In genomic region chr12:111430049-111430867, GRCm38 (mm10) we compare ENCODE assay signal across 8 mouse cellular contexts. TPM values are rescaled to one million over a fixed set of nuclear protein-coding genes. Genes with fewer than 3 reads are reported as not detected.
DNase-seq lines count a peak whose midpoint lies in the region; ATAC-seq lines count a peak whose summit lies in the region.

No protein-coding gene starts in this region.

- WGBS in embryonic facial prominence, embryonic 14.5 days: 18% methylated on average over 27 of the region's 27 CpGs
- WGBS in hindbrain, embryonic 15.5 days: 14% methylated on average over 27 of the region's 27 CpGs
- WGBS in liver, embryonic 16.5 days (ENCODE audit: insufficient replicate concordance): 20% methylated on average over 27 of the region's 27 CpGs
- WGBS in stomach, embryonic 14.5 days: 22% methylated on average over 27 of the region's 27 CpGs

- no peaks in the 10 kb centered on the region for H3K9me3 ChIP-seq in embryonic facial prominence, embryonic 14.5 days (ENCODE audit: control insufficient read depth, low read length)
- H3K9me3 ChIP-seq in hindbrain, embryonic 15.5 days: no peaks in the 10 kb centered on the region
- H3K9me3 ChIP-seq in liver, embryonic 16.5 days (replicated peaks; ENCODE audit: control insufficient read depth, low read length): no peaks in the 10 kb centered on the region
- no peaks in the 10 kb centered on the region for H3K9me3 ChIP-seq in stomach, embryonic 14.5 days (ENCODE audit: control insufficient read depth, low read depth, low read length)

- H3K27ac ChIP-seq in embryonic facial prominence, embryonic 14.5 days (replicated peaks; ENCODE audit: low read depth, low read length): no peak overlapping the region
- H3K27ac ChIP-seq in hindbrain, embryonic 15.5 days (replicated peaks): no peak overlapping the region
- peak overlapping the region; percentile 12; the same call in 1 of the 2 replicates for H3K27ac ChIP-seq in liver, embryonic 16.5 days (ENCODE audit: low read length)
- H3K27ac ChIP-seq in stomach, embryonic 14.5 days (ENCODE audit: low read length): peak overlapping the region; percentile 49; the same call in 1 of the 2 replicates

- H3K4me1 ChIP-seq in embryonic facial prominence, embryonic 14.5 days (ENCODE audit: control insufficient read depth, insufficient read depth, low read length): peaks cover 41% of the 10 kb centered on the region
- H3K4me1 ChIP-seq in hindbrain, embryonic 15.5 days (replicated peaks): peaks cover 55% of the 10 kb centered on the region
- peaks cover 58% of the 10 kb centered on the region for H3K4me1 ChIP-seq in liver, embryonic 16.5 days (ENCODE audit: control insufficient read depth, low read depth, low read length)
- H3K4me1 ChIP-seq in stomach, embryonic 14.5 days (ENCODE audit: control insufficient read depth, insufficient read depth, low read length): peaks cover 20% of the 10 kb centered on the region

- H3K4me3 ChIP-seq in embryonic facial prominence, embryonic 14.5 days (ENCODE audit: low read depth, low read length): peak overlapping the region; percentile 39
- peak overlapping the region; percentile 38 for H3K4me3 ChIP-seq in hindbrain, embryonic 15.5 days
- H3K4me3 ChIP-seq in liver, embryonic 16.5 days (ENCODE audit: low read depth, low read length): peak overlapping the region; percentile 46
- H3K4me3 ChIP-seq in stomach, embryonic 14.5 days (ENCODE audit: low read depth, low read length): peak overlapping the region; percentile 34

- intact Hi-C loops in left cerebral cortex, postnatal 10 days (cut with DNase I): no loop called here

- peak overlapping the region; percentile 80 for H3K4me2 ChIP-seq in embryonic facial prominence, embryonic 14.5 days (ENCODE audit: low read depth, low read length)
- H3K4me2 ChIP-seq in hindbrain, embryonic 15.5 days: peak overlapping the region; percentile 65
- H3K4me2 ChIP-seq in liver, embryonic 16.5 days (ENCODE audit: low read depth, low read length): peak overlapping the region; percentile 68
- peak overlapping the region; percentile 70 for H3K4me2 ChIP-seq in stomach, embryonic 14.5 days (replicated peaks; ENCODE audit: low read depth, low read length)

- peak overlapping the region; percentile 61 for H3K9ac ChIP-seq in embryonic facial prominence, embryonic 14.5 days (ENCODE audit: low read depth, low read length)
- H3K9ac ChIP-seq in hindbrain, embryonic 15.5 days: peak overlapping the region; percentile 45; the same call in 1 of the 2 replicates
- no peak overlapping the region; the same call in 1 of the 2 replicates for H3K9ac ChIP-seq in liver, embryonic 16.5 days (ENCODE audit: low read depth, low read length)
- H3K9ac ChIP-seq in stomach, embryonic 14.5 days (replicated peaks; ENCODE audit: low read depth, low read length): no peak overlapping the region

- peak; percentile 54 for DNase-seq in kidney, adult 11 months
- no peak for DNase-seq in kidney, adult 9 months
- no peak for DNase-seq in embryonic facial prominence, embryonic 14.5 days (ENCODE audit: low spot score)
- DNase-seq in ovary, adult 18-20 months (ENCODE audit: low spot score): no peak
- no peak for DNase-seq in left cerebral cortex, postnatal 10 days (ENCODE audit: extremely low spot score in 1 of 2, low spot score in 2 of 2)

- peaks cover 38% of the 10 kb centered on the region for H3K27me3 ChIP-seq in embryonic facial prominence, embryonic 14.5 days (replicated peaks; ENCODE audit: control insufficient read depth, insufficient read depth, low read length)
- H3K27me3 ChIP-seq in hindbrain, embryonic 15.5 days: peaks cover 47% of the 10 kb centered on the region
- peaks cover 38% of the 10 kb centered on the region for H3K27me3 ChIP-seq in liver, embryonic 16.5 days (ENCODE audit: control insufficient read depth, insufficient read depth, low read depth, low read length)
- 0 out of 2 replicates have a peak, but pooled peaks cover 24% of the 10 kb centered on the region for H3K27me3 ChIP-seq in stomach, embryonic 14.5 days (ENCODE audit: control insufficient read depth, insufficient read depth, low read length)

- H3K36me3 ChIP-seq in embryonic facial prominence, embryonic 14.5 days (ENCODE audit: control insufficient read depth, insufficient read depth, low read length): no peaks in the 10 kb centered on the region
- no peaks in the 10 kb centered on the region for H3K36me3 ChIP-seq in hindbrain, embryonic 15.5 days
- H3K36me3 ChIP-seq in liver, embryonic 16.5 days (ENCODE audit: control insufficient read depth, insufficient read depth): no peaks in the 10 kb centered on the region
- H3K36me3 ChIP-seq in stomach, embryonic 14.5 days (ENCODE audit: control insufficient read depth, insufficient read depth, low read length): no peaks in the 10 kb centered on the region

- no peak for ATAC-seq in embryonic facial prominence, embryonic 14.5 days (ENCODE audit: low read depth)
- no peak for ATAC-seq in hindbrain, embryonic 15.5 days (ENCODE audit: low FRiP score, low read depth)
- ATAC-seq in liver, embryonic 16.5 days (ENCODE audit: low read depth): no peak
- no peak; the same call in 1 of the 2 replicates for ATAC-seq in stomach, embryonic 14.5 days (ENCODE audit: insufficient number of reproducible peaks, insufficient read depth, low FRiP score, low read depth)

RNA-seq across cellular contexts. Expression of gene Tnfaip2, which starts 12.0 kb away (rescaled TPM):
- polyA plus RNA-seq in embryonic facial prominence, embryonic 14.5 days (2014; fragmentation: Nextera tagmentation; extraction: Ambion mirVana): 9.8 and 11.7 TPM in 2 replicates
- 0.49 and 1.6 TPM in 2 replicates for polyA plus RNA-seq in hindbrain, embryonic 15.5 days (2015; fragmentation: Nextera tagmentation; extraction: Ambion mirVana)
- polyA plus RNA-seq in liver, embryonic 16.5 days (2015; fragmentation: Nextera tagmentation; extraction: Ambion mirVana): 71.9 and 77.2 TPM in 2 replicates
- 3.5 and 5.0 TPM in 2 replicates for polyA plus RNA-seq in stomach, embryonic 14.5 days (2014; fragmentation: Nextera tagmentation; extraction: Ambion mirVana)
- total RNA-seq in left cerebral cortex, postnatal 10 days (2021): under 1 TPM; 0.61 to 0.81 TPM

RNA-seq across cellular contexts. Expression of gene Exoc3l4, which starts 13.4 kb away (rescaled TPM):
- 8.7 and 9.4 TPM in 2 replicates for polyA plus RNA-seq in embryonic facial prominence, embryonic 14.5 days (2014; fragmentation: Nextera tagmentation; extraction: Ambion mirVana)
- 2.2 and 2.9 TPM in 2 replicates for polyA plus RNA-seq in hindbrain, embryonic 15.5 days (2015; fragmentation: Nextera tagmentation; extraction: Ambion mirVana)
- polyA plus RNA-seq in liver, embryonic 16.5 days (2015; fragmentation: Nextera tagmentation; extraction: Ambion mirVana): 23.4 and 28.5 TPM in 2 replicates
- polyA plus RNA-seq in stomach, embryonic 14.5 days (2014; fragmentation: Nextera tagmentation; extraction: Ambion mirVana): 5.7 and 6.8 TPM in 2 replicates
- total RNA-seq in left cerebral cortex, postnatal 10 days (2021): 1 to 10 TPM; 1.1 to 1.7 TPM

RNA-seq across cellular contexts. Expression of gene Lbhd2, which starts 23.6 kb away (rescaled TPM):
- polyA plus RNA-seq in embryonic facial prominence, embryonic 14.5 days (2014; fragmentation: Nextera tagmentation; extraction: Ambion mirVana): 5.5 and 5.8 TPM in 2 replicates
- polyA plus RNA-seq in hindbrain, embryonic 15.5 days (2015; fragmentation: Nextera tagmentation; extraction: Ambion mirVana): 1.6 and 1.9 TPM in 2 replicates
- polyA plus RNA-seq in liver, embryonic 16.5 days (2015; fragmentation: Nextera tagmentation; extraction: Ambion mirVana): not detected in 2 replicates
- 0.93 and 1.5 TPM in 2 replicates for polyA plus RNA-seq in stomach, embryonic 14.5 days (2014; fragmentation: Nextera tagmentation; extraction: Ambion mirVana)
- 1 to 10 TPM; 2.6 to 3.0 TPM for total RNA-seq in left cerebral cortex, postnatal 10 days (2021)

RNA-seq across cellular contexts. Expression of gene Cdc42bpb, which starts 52.7 kb away (rescaled TPM):
- 37.7 and 41.5 TPM in 2 replicates for polyA plus RNA-seq in embryonic facial prominence, embryonic 14.5 days (2014; fragmentation: Nextera tagmentation; extraction: Ambion mirVana)
- polyA plus RNA-seq in hindbrain, embryonic 15.5 days (2015; fragmentation: Nextera tagmentation; extraction: Ambion mirVana): 41.2 and 42.4 TPM in 2 replicates
- 8.1 and 10.1 TPM in 2 replicates for polyA plus RNA-seq in liver, embryonic 16.5 days (2015; fragmentation: Nextera tagmentation; extraction: Ambion mirVana)
- polyA plus RNA-seq in stomach, embryonic 14.5 days (2014; fragmentation: Nextera tagmentation; extraction: Ambion mirVana): 44.1 and 44.9 TPM in 2 replicates
- total RNA-seq in left cerebral cortex, postnatal 10 days (2021): 100 to 1,000 TPM; 167 to 169 TPM

RNA-seq across cellular contexts. Expression of gene Gm266, which starts 55.4 kb away (rescaled TPM):
- polyA plus RNA-seq in embryonic facial prominence, embryonic 14.5 days (2014; fragmentation: Nextera tagmentation; extraction: Ambion mirVana): 24.4 and 25.3 TPM in 2 replicates
- 3.1 and 3.4 TPM in 2 replicates for polyA plus RNA-seq in hindbrain, embryonic 15.5 days (2015; fragmentation: Nextera tagmentation; extraction: Ambion mirVana)
- polyA plus RNA-seq in liver, embryonic 16.5 days (2015; fragmentation: Nextera tagmentation; extraction: Ambion mirVana): 0.46 and 0.52 TPM in 2 replicates
- 38.4 and 42.6 TPM in 2 replicates for polyA plus RNA-seq in stomach, embryonic 14.5 days (2014; fragmentation: Nextera tagmentation; extraction: Ambion mirVana)
- 1 to 10 TPM; 4.0 TPM for total RNA-seq in left cerebral cortex, postnatal 10 days (2021)

Comparison
In these comparisons a context has a peak if more than half of its experiments do, and no peak if none do; other contexts are left out.
1. H3K27ac ChIP-seq: peak in liver, embryonic 16.5 days (single experiment) and stomach, embryonic 14.5 days (single experiment); none in embryonic facial prominence, embryonic 14.5 days (single experiment) and hindbrain, embryonic 15.5 days (single experiment).
2. H3K9ac ChIP-seq: peak in embryonic facial prominence, embryonic 14.5 days (single experiment) and hindbrain, embryonic 15.5 days (single experiment); none in liver, embryonic 16.5 days (single experiment) and stomach, embryonic 14.5 days (single experiment).
3. Peak in every context shown above with its lines, with median percentiles within 50 percentile points of each other: H3K4me2 ChIP-seq and H3K4me3 ChIP-seq.